Mouse (Mus musculus) hindbrain, postnatal 0 days (tissue): ENCODE measurements around the gene Chn2. TPM values are rescaled to one million over a fixed set of nuclear protein-coding genes. Genes with fewer than 3 reads are reported as not detected.

Source experiments
- ATAC-seq: fragments of 200-750 bp; cut with Nextera tagmentation; 2 replicates; pipeline ENCODE4 v1.8.0; 2017; ENCODE audit warnings: mild to moderate bottlenecking, moderate TSS enrichment, moderate library complexity
- DNase-seq: peaks from one replicate; pipeline ENCODE4 v3.0.0-alpha.2; 2015; ENCODE audit warnings: low spot score
- H3K27ac ChIP-seq: fragments of 300-500 bp; sonication (generic); 2 replicates; pipeline ENCODE4 v1.5.1; 2014; ENCODE audit warnings: mild to moderate bottlenecking
- H3K27me3 ChIP-seq: fragments of 300-500 bp; sonication (generic); 2 replicates; pipeline ENCODE4 v1.6.1; 2014; ENCODE audit warnings: low read length, mixed read lengths; ENCODE audit not compliant: insufficient read depth
- H3K36me3 ChIP-seq: fragments of 300-500 bp; sonication (generic); 2 replicates; pipeline ENCODE4 v1.6.1; 2014; ENCODE audit warnings: low read length, mixed read lengths; ENCODE audit not compliant: insufficient read depth
- H3K4me1 ChIP-seq: fragments of 300-500 bp; sonication (generic); 2 replicates; pipeline ENCODE4 v1.6.1; 2014; ENCODE audit warnings: antibody characterized with exemption, low read length, mixed read lengths; ENCODE audit not compliant: insufficient read depth
- H3K4me2 ChIP-seq: fragments of 300-500 bp; sonication (generic); 2 replicates; pipeline ENCODE4 v1.6.1; 2014; ENCODE audit warnings: low read depth, mild to moderate bottlenecking, low read length, moderate library complexity, mixed read lengths
- H3K4me3 ChIP-seq: fragments of 300-500 bp; sonication (generic); 2 replicates; pipeline ENCODE4 v1.5.1; 2014; ENCODE audit warnings: low read length
- H3K9ac ChIP-seq: fragments of 300-500 bp; sonication (generic); replicated peaks from 2 replicates; pipeline ENCODE4 v1.6.1; 2014; ENCODE audit warnings: mild to moderate bottlenecking, low read length, moderate library complexity, mixed read lengths
- H3K9me3 ChIP-seq: fragments of 300-500 bp; sonication (generic); 2 replicates; pipeline ENCODE4 v1.6.1; 2016; ENCODE audit warnings: low read length, mixed read lengths
- CTCF ChIP-seq: IDR thresholded peaks from 2 replicates; pipeline ENCODE4 v1.5.1; 2016; ENCODE audit warnings: antibody characterized with exemption, control low read depth, low read depth
- WGBS: fragments of 180-500 bp; shearing (Covaris S2); extraction: QIAGEN DNeasy Blood & Tissue Kit; methylation state at CpG from one replicate; pipeline ENCODE4 v1.1.7; 2014; 5-methylcytosine and 5-hydroxymethylcytosine counted together
- polyA plus RNA-seq: library from polyadenylated mRNA; unstranded; fragments of >200 nt; fragmentation: Nextera tagmentation; extraction: Ambion mirVana; gene quantifications from 2 replicates; pipeline ENCODE4 v1.2.1, GENCODE M21; 2015
- total RNA-seq: library from RNA; depleted of rRNA; stranded (reverse); fragments of >200 nt; gene quantifications from 2 replicates; pipeline ENCODE4 v1.2.3, GENCODE M21; 2014

The Chn2 gene
- total and polyA plus RNA-seq, 2 experiments from 2014 or later: 21.2 to 43.8 TPM

- H3K4me1 ChIP-seq: peaks cover 15% of the 10 kb centered on the region; the same call in 1 of the 2 replicates
- H3K36me3 ChIP-seq: no peaks in the 10 kb centered on the region
- no peak for ATAC-seq
- no peaks in the 10 kb centered on the region for H3K27me3 ChIP-seq
- no peak overlapping the region for H3K9ac ChIP-seq
- WGBS: 31% methylated on average over 4 of the region's 4 CpGs
- H3K9me3 ChIP-seq: no peaks in the 10 kb centered on the region
- H3K27ac ChIP-seq: no peak overlapping the region
- no peak overlapping the region for H3K4me2 ChIP-seq
- no peak overlapping the region for H3K4me3 ChIP-seq
- no peak for TF ChIP-seq CTCF
- DNase-seq: no peak
Measured at GRCm38 (mm10) chr6:54009293-54009692, 30.1 kb upstream of the Chn2 start.

DNA sequence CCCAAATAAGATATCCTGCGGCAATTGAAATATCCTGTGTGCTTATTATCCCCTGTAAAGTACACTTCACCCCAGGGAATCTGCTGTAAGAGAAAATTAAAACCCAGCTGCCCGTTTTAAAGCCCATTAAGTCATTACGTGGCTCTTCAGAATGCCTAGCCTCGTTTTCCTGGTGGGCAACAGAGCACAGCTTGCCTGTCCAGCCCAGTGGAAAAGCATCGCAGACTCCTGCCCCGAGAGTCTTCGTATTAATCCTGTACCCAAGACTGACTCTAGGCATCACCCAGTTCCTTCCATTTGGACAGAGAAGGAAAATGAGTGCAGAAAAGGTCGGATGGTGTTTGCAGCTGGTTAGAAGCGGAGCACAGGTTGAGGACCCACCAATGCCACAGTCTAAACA is 29.0 kb upstream of the Chn2 start:
- 57% methylated on average over 9 of the region's 9 CpGs for WGBS
- no peak for TF ChIP-seq CTCF

GRCm38 (mm10) chr6:54012163-54012562 is 27.2 kb upstream of the Chn2 start:
- DNase-seq (no peak), ATAC-seq (no peak)
- Histone ChIP-seq H3K27me3 (no peaks in the 10 kb centered on the region), H3K27ac (no peak overlapping the region), H3K9ac (no peak overlapping the region), H3K9me3 (no peaks in the 10 kb centered on the region), H3K4me1 (peaks cover 11% of the 10 kb centered on the region; the same call in 1 of the 2 replicates), H3K36me3 (no peaks in the 10 kb centered on the region), H3K4me2 (no peak overlapping the region), H3K4me3 (no peak overlapping the region)
- WGBS: 92% methylated on average over 1 of the region's 1 CpGs
- TF ChIP-seq CTCF: no peak

More for the DNA sequence above, 29.0 kb upstream of the Chn2 start:
- Histone ChIP-seq H3K4me1 (peaks cover 15% of the 10 kb centered on the region; the same call in 1 of the 2 replicates), H3K4me3 (no peak overlapping the region), H3K4me2 (no peak overlapping the region), H3K36me3 (no peaks in the 10 kb centered on the region), H3K27ac (no peak overlapping the region), H3K9me3 (no peaks in the 10 kb centered on the region), H3K9ac (no peak overlapping the region), H3K27me3 (no peaks in the 10 kb centered on the region)
- ATAC-seq (no peak), DNase-seq (no peak)

- ATAC-seq: no peak
- Histone ChIP-seq H3K9ac (no peak overlapping the region), H3K27ac (no peak overlapping the region), H3K27me3 (no peaks in the 10 kb centered on the region), H3K36me3 (no peaks in the 10 kb centered on the region), H3K9me3 (no peaks in the 10 kb centered on the region), H3K4me2 (no peak overlapping the region), H3K4me3 (no peak overlapping the region), H3K4me1 (no peaks in the 10 kb centered on the region)
- no peak for TF ChIP-seq CTCF
- DNase-seq: no peak
- WGBS: 78% methylated on average over 2 of the region's 2 CpGs
Measured at GRCm38 (mm10) chr6:54018038-54018437, 21.3 kb upstream of the Chn2 start.

DNA sequence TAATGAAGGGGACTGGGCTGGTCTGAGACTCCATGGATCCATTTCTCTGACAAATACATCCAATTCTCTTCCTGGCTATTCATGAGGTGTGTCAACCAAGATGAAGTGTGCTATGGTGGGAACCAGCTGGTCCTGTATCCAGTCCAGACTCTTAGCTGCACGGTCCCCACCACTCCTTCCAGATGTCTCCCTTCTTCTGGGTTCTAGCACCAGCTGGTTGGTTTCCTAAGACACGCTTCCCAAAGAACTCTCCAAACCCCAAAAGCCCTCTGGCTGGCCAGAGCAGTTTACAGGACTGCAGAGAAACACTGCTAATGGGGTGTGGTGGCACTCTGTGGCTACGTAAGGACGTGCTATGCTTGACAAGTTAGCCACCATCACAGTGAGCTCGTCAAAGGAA is 20.5 kb upstream of the Chn2 start:
- no peak overlapping the region for H3K4me3 ChIP-seq
- WGBS: 84% methylated on average over 5 of the region's 5 CpGs
- H3K27ac ChIP-seq: no peak overlapping the region
- no peaks in the 10 kb centered on the region for H3K9me3 ChIP-seq
- ATAC-seq (no peak), DNase-seq (no peak)
- H3K4me2 ChIP-seq: no peak overlapping the region
- H3K4me1 ChIP-seq: no peaks in the 10 kb centered on the region
- no peaks in the 10 kb centered on the region for H3K27me3 ChIP-seq
- H3K9ac ChIP-seq: no peak overlapping the region
- TF ChIP-seq CTCF: no peak
- no peaks in the 10 kb centered on the region for H3K36me3 ChIP-seq

DNA sequence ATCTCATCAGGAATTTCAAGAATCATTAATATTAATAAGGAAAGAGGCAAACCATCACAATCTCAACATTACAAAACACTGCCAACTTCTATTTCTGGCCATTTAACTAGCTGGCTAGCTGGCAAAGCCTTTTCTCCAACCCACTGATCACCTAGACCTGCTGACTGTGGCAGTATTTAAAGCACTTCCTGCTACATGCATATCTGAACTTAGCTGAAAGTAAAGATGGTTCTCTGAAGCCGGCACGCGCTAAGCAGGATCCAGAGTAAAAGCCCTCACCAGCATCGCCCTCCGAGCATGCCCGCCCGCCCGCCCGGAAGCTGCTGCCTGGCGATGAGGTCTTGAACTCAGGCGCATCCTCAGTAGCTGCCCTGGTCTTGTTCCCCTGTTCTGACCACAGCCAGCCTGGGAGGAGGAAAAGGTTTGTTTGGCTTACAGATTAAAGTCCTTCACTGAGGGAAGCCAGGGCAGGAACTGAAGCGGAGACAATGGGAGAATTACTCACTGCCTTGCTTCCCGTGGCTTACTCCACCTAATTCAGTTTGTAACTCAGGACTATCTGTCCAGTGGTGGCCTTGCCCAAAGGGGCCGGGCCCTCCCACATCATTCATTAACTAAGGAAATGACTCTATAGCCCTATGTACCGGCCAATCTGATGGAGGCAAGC is 18.1 kb upstream of the Chn2 start:
- TF ChIP-seq CTCF: no peak
- no peak overlapping the region for H3K27ac ChIP-seq
- WGBS: 65% methylated on average over 15 of the region's 15 CpGs
- H3K4me3 ChIP-seq: no peak overlapping the region
- H3K4me2 ChIP-seq: 0 out of 2 replicates have a peak overlapping the region, but pooled peaks have one; percentile 16
- ATAC-seq: no peak
- no peaks in the 10 kb centered on the region for H3K36me3 ChIP-seq
- H3K9me3 ChIP-seq: no peaks in the 10 kb centered on the region
- H3K4me1 ChIP-seq: no peaks in the 10 kb centered on the region
- no peaks in the 10 kb centered on the region for H3K27me3 ChIP-seq
- no peak for DNase-seq
- H3K9ac ChIP-seq: no peak overlapping the region

DNA sequence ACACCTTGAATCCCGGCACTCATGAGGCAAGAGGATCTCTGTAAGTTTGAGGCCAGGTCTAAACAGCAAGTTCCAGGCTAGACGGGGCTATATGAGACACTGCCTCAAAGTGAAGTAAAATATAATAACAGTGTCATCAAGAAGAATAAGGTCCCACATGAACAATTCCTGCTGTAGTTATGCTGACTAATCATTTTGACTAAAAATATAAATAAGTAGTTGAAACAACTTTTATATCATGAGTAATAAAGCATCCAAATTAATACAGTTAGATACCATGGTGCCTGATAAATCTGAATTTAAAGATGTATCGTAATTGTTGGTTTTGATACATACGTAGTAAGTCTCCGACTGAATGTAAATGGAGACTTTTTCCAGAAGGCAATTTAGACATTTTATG is 15.5 kb upstream of the Chn2 start:
- no peaks in the 10 kb centered on the region for H3K9me3 ChIP-seq
- no peak overlapping the region for H3K27ac ChIP-seq
- DNase-seq: no peak
- no peak overlapping the region for H3K4me3 ChIP-seq
- H3K9ac ChIP-seq: no peak overlapping the region
- no peaks in the 10 kb centered on the region for H3K4me1 ChIP-seq
- no peak for ATAC-seq
- TF ChIP-seq CTCF: no peak
- no peak overlapping the region for H3K4me2 ChIP-seq
- 94% methylated on average over 5 of the region's 5 CpGs for WGBS
- no peaks in the 10 kb centered on the region for H3K36me3 ChIP-seq
- H3K27me3 ChIP-seq: no peaks in the 10 kb centered on the region
